Mouse (Mus musculus): Measurements from ENCODE around the gene Atl3.

- no peak for TF ChIP-seq CTCF (IDR thresholded peaks at IDR 0.05)
- no peak for TF ChIP-seq POLR2A (IDR thresholded peaks at IDR 0.05; ENCODE audit: insufficient read depth, low read depth, low read length)
Observed at GRCm38 (mm10) chr19:7495221-7496038, 1.6 kb downstream of the Atl3 start.

Data from heart, adult 2 months (tissue).